Mouse (Mus musculus): ENCODE data around the gene Thap7.
"Not testable (repeated sequence)": the region's sequence is repeated elsewhere in the genome, so short reads cannot be mapped to it uniquely, and the experiment has no call there.

Thap7 gene

GRCm38 (mm10) chr16:17510686-17511085, 20.2 kb downstream of the Thap7 start:
- DNase-seq (ENCODE audit: low read depth, low spot score): no peak
- Histone ChIP-seq H3K27me3 (ENCODE audit: control insufficient read depth, insufficient read depth, low read length, poor library complexity, severe bottlenecking) (no peaks in the 10 kb centered on the region), H3K36me3 (ENCODE audit: control insufficient read depth, insufficient read depth, low read length, poor library complexity, severe bottlenecking) (no peaks in the 10 kb centered on the region)

- DNase-seq (ENCODE audit: low read depth, low spot score): no peak
- no peaks in the 10 kb centered on the region for H3K36me3 ChIP-seq (ENCODE audit: control insufficient read depth, insufficient read depth, low read length, poor library complexity, severe bottlenecking)
- no peaks in the 10 kb centered on the region for H3K27me3 ChIP-seq (ENCODE audit: control insufficient read depth, insufficient read depth, low read length, poor library complexity, severe bottlenecking)
Measured at GRCm38 (mm10) chr16:17510143-17510542, 20.8 kb downstream of the Thap7 start.

DNA sequence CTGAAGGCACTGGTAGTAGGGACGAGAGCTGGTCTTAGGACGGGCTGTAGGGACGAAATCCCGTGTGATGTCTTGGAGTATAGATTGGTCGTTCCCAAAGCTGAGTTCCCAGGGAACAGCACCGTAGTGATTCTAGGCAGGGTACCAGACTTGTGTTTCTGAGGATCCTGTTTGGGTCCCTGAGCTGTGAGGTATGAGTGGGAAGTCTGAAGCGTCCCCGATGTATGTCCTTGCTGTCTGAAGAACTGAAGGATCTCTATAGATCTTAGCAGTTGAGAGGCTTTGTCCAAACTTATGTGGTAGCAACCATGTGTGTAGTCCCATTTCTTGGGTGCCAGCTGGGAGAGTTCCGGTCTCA, 21.7 kb downstream of the Thap7 start:
- DNase-seq (ENCODE audit: low read depth, low spot score): no peak
- no peaks in the 10 kb centered on the region for H3K27me3 ChIP-seq (ENCODE audit: control insufficient read depth, insufficient read depth, low read length, poor library complexity, severe bottlenecking)
- no peaks in the 10 kb centered on the region for H3K36me3 ChIP-seq (ENCODE audit: control insufficient read depth, insufficient read depth, low read length, poor library complexity, severe bottlenecking)

- DNase-seq (ENCODE audit: low read depth, low spot score): peak; percentile 86
- Histone ChIP-seq H3K36me3 (ENCODE audit: control insufficient read depth, insufficient read depth, low read length, poor library complexity, severe bottlenecking) (no peaks in the 10 kb centered on the region), H3K27me3 (ENCODE audit: control insufficient read depth, insufficient read depth, low read length, poor library complexity, severe bottlenecking) (no peaks in the 10 kb centered on the region)
Measured at GRCm38 (mm10) chr16:17508546-17509239, 22.2 kb downstream of the Thap7 start, which contains the start of gene Lztr1. Gene Lztr1 (plus strand): TSS chr16:17508688.

- H3K36me3 ChIP-seq (ENCODE audit: control insufficient read depth, insufficient read depth, low read length, poor library complexity, severe bottlenecking); H3K27me3 ChIP-seq (ENCODE audit: control insufficient read depth, insufficient read depth, low read length, poor library complexity, severe bottlenecking): not testable (repeated sequence)
- DNase-seq (ENCODE audit: low read depth, low spot score): peak; percentile 48
Measured at GRCm38 (mm10) chr16:17508031-17508430, 22.9 kb downstream of the Thap7 start.

DNA sequence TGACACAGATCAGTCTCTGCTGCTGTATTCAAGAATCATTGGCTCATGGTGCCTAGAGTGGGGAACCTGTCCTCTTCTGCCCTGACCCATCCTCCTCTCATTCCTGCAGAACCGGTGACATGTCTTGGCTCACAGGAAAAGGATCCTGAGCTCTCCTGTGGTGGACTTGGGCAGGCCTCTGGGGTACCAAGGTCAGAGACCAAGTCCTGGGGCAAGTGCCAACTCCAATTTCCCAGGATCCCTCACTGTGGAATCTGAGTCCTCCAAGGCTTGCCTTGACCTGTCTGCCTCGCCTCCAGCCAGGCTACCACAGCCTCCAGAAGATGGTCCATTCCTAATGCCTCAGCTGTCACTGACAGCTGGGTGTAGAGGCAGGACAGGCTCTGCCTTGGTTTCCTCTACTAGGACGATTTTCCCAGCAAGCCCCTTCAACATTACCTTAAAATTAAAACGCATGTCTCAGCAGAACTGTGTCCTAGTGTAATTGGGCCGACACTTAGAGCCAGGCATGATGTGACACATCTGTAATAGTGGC, 23.9 kb downstream of the Thap7 start:
- H3K27me3 ChIP-seq (ENCODE audit: control insufficient read depth, insufficient read depth, low read length, poor library complexity, severe bottlenecking): no peaks in the 10 kb centered on the region
- no peaks in the 10 kb centered on the region for H3K36me3 ChIP-seq (ENCODE audit: control insufficient read depth, insufficient read depth, low read length, poor library complexity, severe bottlenecking)
- DNase-seq (ENCODE audit: low read depth, low spot score): no peak

DNA sequence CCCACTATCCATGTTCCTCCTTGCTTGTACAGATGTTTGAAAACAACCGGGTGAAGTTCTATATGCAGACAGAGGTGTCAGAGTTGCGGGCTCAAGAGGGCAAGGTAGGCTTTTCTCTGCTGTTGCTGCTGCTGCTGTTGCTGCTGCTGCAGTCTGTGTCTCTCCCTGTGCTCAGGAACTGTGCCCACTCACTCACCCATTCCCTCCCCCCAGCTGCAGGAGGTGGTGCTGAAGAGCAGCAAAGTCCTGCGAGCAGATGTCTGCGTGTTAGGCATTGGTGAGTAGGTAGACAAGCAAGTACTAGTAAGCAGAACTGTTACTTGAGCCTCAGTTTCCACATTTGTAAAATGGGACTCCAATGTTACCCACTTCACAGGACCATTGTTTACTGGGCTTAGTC, 28.3 kb downstream of the Thap7 start:
- no peaks in the 10 kb centered on the region for H3K27me3 ChIP-seq (ENCODE audit: control insufficient read depth, insufficient read depth, low read length, poor library complexity, severe bottlenecking)
- DNase-seq (ENCODE audit: low read depth, low spot score): no peak
- no peaks in the 10 kb centered on the region for H3K36me3 ChIP-seq (ENCODE audit: control insufficient read depth, insufficient read depth, low read length, poor library complexity, severe bottlenecking)

DNA sequence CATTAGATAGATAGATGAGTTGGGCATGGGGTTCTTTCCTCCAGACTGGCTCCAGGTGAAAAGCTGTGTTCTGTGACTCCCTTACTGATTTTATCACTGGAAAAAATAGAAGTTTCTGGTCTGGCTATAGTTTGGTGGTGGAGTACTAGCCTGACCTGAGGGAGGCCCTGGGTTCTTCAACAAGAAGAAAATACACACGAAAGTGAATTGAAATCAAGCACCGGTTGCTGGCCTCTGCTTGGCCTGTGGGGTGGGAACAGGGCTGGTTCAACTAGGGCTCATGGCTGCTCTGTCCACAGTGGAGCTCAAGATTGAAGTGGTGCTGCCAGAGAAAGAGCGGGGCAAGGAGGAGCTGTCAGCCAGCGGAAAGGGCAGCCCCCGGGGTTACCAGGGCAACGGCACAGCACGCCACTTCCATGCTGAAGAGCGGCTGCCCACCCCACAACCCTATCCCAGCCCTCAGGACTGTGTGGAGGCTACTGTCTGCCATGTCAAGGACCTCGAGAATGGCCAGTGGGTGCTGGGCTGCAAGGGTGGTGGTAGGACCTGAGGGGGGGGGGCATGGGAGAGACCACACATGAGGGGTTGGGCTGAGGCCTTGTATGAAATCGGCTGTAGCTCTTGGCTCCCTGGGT, 31.6 kb downstream of the Thap7 start:
- DNase-seq (ENCODE audit: low read depth, low spot score): no peak
- Histone ChIP-seq H3K27me3 (ENCODE audit: control insufficient read depth, insufficient read depth, low read length, poor library complexity, severe bottlenecking) (no peaks in the 10 kb centered on the region), H3K36me3 (ENCODE audit: control insufficient read depth, insufficient read depth, low read length, poor library complexity, severe bottlenecking) (no peaks in the 10 kb centered on the region)

- Histone ChIP-seq H3K36me3 (ENCODE audit: control insufficient read depth, insufficient read depth, low read length, poor library complexity, severe bottlenecking) (no peaks in the 10 kb centered on the region), H3K27me3 (ENCODE audit: control insufficient read depth, insufficient read depth, low read length, poor library complexity, severe bottlenecking) (no peaks in the 10 kb centered on the region)
- no peak for DNase-seq (ENCODE audit: low read depth, low spot score)
Measured at GRCm38 (mm10) chr16:17496499-17497305, 34.2 kb downstream of the Thap7 start.

GRCm38 (mm10) chr16:17491896-17492561, 38.9 kb downstream of the Thap7 start:
- Histone ChIP-seq H3K27me3 (ENCODE audit: control insufficient read depth, insufficient read depth, low read length, poor library complexity, severe bottlenecking) (no peaks in the 10 kb centered on the region), H3K36me3 (ENCODE audit: control insufficient read depth, insufficient read depth, low read length, poor library complexity, severe bottlenecking) (no peaks in the 10 kb centered on the region)
- DNase-seq (ENCODE audit: low read depth, low spot score): peak; percentile 26

DNA sequence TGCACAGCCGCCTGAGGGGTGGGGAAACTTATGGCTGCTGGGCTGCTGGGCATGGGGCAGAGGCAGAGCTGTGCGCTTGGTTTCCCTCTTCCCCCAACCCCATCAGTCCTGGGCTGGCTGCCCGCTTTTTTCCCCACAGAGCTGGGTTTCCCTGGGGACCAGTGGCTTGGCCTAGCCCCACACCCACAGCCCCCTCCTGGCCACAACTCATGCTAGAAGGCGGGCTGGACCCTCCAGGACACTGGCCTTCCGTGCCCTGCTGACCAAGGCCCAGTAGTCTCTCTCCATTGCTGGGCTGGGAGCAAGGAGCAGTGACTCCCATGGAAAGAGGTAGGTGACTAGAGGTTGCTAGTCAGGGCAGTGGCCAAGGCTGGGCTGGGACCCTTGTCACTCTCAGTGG, 39.8 kb downstream of the Thap7 start:
- no peak for DNase-seq (ENCODE audit: low read depth, low spot score)
- Histone ChIP-seq H3K36me3 (ENCODE audit: control insufficient read depth, insufficient read depth, low read length, poor library complexity, severe bottlenecking) (peaks cover 1% of the 10 kb centered on the region; the same call in 1 of the 2 replicates), H3K27me3 (ENCODE audit: control insufficient read depth, insufficient read depth, low read length, poor library complexity, severe bottlenecking) (no peaks in the 10 kb centered on the region)

DNA sequence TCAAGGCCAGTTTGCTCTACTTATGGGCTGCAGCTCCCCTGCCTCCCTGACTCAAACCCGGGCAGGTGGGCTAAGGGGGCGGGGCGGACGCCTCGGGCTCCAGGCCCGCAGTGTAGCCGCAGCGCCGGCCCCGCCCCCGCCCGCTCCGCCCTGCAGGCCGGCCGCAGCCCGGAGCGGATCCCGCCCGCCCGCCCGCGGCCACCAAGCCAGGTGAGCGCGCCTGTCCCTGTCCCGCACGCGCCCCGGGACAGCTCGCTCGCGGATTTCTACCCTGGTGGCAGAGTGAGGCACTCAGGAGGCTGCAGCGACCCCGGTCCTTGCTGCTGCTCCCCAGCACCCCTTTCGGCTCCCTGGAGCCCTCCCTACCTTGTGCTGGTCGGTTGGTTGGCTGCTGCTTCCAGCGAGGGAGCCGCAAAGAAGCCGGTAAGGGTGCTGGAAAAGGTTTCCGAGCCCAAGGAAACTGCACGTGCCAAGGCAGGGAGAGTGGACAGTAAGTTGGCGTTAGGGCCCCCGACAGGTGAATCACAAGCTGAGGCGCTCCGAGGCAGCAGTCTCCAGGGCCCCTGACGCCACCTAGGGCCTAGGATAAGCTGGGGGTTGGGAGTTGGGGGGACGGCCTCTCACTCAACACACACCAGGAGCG, 41.3 kb downstream of the Thap7 start, which contains the start of gene Aifm3:
Aifm3 (plus strand) TSS at position 143 of the 643 bp plus-strand sequence.
- H3K27me3 ChIP-seq (ENCODE audit: control insufficient read depth, insufficient read depth, low read length, poor library complexity, severe bottlenecking): no peaks in the 10 kb centered on the region
- DNase-seq (ENCODE audit: low read depth, low spot score): peak; percentile 18
- H3K36me3 ChIP-seq (ENCODE audit: control insufficient read depth, insufficient read depth, low read length, poor library complexity, severe bottlenecking): peaks cover 11% of the 10 kb centered on the region

DNA sequence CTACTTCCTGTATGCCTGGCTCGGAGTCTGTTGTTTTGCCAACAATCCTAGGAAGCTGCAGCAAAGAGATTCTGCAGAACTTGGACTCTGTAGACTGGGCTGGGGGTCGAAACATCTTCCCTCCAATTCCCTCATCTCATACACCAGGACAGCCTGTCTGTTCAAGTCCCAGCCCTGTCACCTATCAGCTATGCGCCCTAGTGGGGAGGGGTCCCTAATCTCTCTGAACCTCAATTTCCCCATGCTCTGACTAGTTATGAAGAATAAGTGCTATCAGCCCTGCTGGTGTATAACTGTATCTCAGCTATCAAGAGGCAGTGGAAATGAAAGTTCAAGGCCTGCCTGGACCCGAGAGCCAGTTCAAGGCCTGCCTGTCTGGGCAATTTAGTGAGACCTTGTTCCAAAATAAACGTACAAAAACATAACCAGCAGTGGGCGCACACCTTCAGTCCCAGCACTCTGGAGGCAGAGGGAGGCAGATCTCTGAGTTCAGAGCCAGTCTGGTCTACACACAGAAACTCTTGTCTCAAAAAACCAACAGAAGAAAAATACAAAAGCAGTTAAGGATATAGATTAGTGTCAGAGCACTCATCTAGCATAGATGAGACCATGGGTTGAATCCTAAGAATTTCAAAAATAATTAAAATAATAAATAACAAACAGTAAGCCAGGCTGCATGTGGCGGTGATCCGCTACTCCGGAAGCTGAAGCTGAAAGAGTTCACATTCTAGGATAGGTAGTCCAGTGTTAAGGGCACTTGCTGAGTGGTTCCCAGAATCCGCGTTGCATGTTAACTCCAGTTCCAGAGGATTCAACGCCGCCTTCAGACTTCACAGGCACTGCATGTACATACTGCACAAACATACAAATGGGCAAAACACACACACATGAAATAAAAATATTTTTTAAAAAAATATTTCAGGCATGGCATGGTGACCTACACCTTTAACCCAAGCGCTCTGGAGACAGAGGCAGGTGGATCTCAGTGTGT, 42.2 kb downstream of the Thap7 start:
- Histone ChIP-seq H3K36me3 (ENCODE audit: control insufficient read depth, insufficient read depth, low read length, poor library complexity, severe bottlenecking) (peaks cover 13% of the 10 kb centered on the region), H3K27me3 (ENCODE audit: control insufficient read depth, insufficient read depth, low read length, poor library complexity, severe bottlenecking) (no peaks in the 10 kb centered on the region)
- DNase-seq (ENCODE audit: low read depth, low spot score): peak; percentile 29

Data from splenic B cell, adult 2 months (primary cell).